Mouse (Mus musculus): ENCODE measurements around the gene Prkce. TPM values are rescaled to one million over a fixed set of nuclear protein-coding genes. Genes with fewer than 3 reads are reported as not detected.
"Not testable (repeated sequence)": the region's sequence is repeated elsewhere in the genome, so short reads cannot be mapped to it uniquely, and the experiment has no call there.

Gene Prkce
- polyA plus RNA-seq, 1 experiment = 21.8 TPM

GRCm38 (mm10) chr17:86463369-86463768 is 295.8 kb downstream of the Prkce start:
- DNase-seq (ENCODE audit: low read depth) = no peak
- TF ChIP-seq CTCF (IDR thresholded peaks at IDR 0.05; ENCODE audit: borderline replicate concordance, extremely low read depth, insufficient read depth, insufficient read length) (no peak), POLR2A (IDR thresholded peaks at IDR 0.05; ENCODE audit: borderline replicate concordance, extremely low read depth, insufficient read depth, insufficient read length, poor library complexity, severe bottlenecking) (no peak)

GRCm38 (mm10) chr17:86464197-86464596 is 296.6 kb downstream of the Prkce start:
- DNase-seq (ENCODE audit: low read depth) = no peak
- TF ChIP-seq CTCF (IDR thresholded peaks at IDR 0.05; ENCODE audit: borderline replicate concordance, extremely low read depth, insufficient read depth, insufficient read length) (no peak), POLR2A (IDR thresholded peaks at IDR 0.05; ENCODE audit: borderline replicate concordance, extremely low read depth, insufficient read depth, insufficient read length, poor library complexity, severe bottlenecking) (no peak)

- DNase-seq (ENCODE audit: low read depth) = peak; percentile 77
- TF ChIP-seq POLR2A (IDR thresholded peaks at IDR 0.05; ENCODE audit: borderline replicate concordance, extremely low read depth, insufficient read depth, insufficient read length, poor library complexity, severe bottlenecking) (no peak), CTCF (IDR thresholded peaks at IDR 0.05; ENCODE audit: borderline replicate concordance, extremely low read depth, insufficient read depth, insufficient read length) (no peak)
These were observed 297.2 kb downstream of the Prkce start for GRCm38 (mm10) chr17:86464689-86465363.

GRCm38 (mm10) chr17:86465865-86466264 is 298.3 kb downstream of the Prkce start:
- DNase-seq (ENCODE audit: low read depth) = peak; percentile 69
- TF ChIP-seq CTCF (IDR thresholded peaks at IDR 0.05; ENCODE audit: borderline replicate concordance, extremely low read depth, insufficient read depth, insufficient read length) = no peak
- no peak for TF ChIP-seq POLR2A (IDR thresholded peaks at IDR 0.05; ENCODE audit: borderline replicate concordance, extremely low read depth, insufficient read depth, insufficient read length, poor library complexity, severe bottlenecking)

- TF ChIP-seq POLR2A (IDR thresholded peaks at IDR 0.05; ENCODE audit: borderline replicate concordance, extremely low read depth, insufficient read depth, insufficient read length, poor library complexity, severe bottlenecking) (no peak), CTCF (IDR thresholded peaks at IDR 0.05; ENCODE audit: borderline replicate concordance, extremely low read depth, insufficient read depth, insufficient read length) (no peak)
- no peak for DNase-seq (ENCODE audit: low read depth)
These were observed 298.8 kb downstream of the Prkce start for GRCm38 (mm10) chr17:86466412-86466811.

GRCm38 (mm10) chr17:86466871-86467270 is 299.3 kb downstream of the Prkce start:
- DNase-seq (ENCODE audit: low read depth) = no peak
- no peak for TF ChIP-seq POLR2A (IDR thresholded peaks at IDR 0.05; ENCODE audit: borderline replicate concordance, extremely low read depth, insufficient read depth, insufficient read length, poor library complexity, severe bottlenecking)
- TF ChIP-seq CTCF (IDR thresholded peaks at IDR 0.05; ENCODE audit: borderline replicate concordance, extremely low read depth, insufficient read depth, insufficient read length) = no peak

GRCm38 (mm10) chr17:86467291-86467898 is 299.8 kb downstream of the Prkce start:
- TF ChIP-seq CTCF (IDR thresholded peaks at IDR 0.05; ENCODE audit: borderline replicate concordance, extremely low read depth, insufficient read depth, insufficient read length) (no peak), POLR2A (IDR thresholded peaks at IDR 0.05; ENCODE audit: borderline replicate concordance, extremely low read depth, insufficient read depth, insufficient read length, poor library complexity, severe bottlenecking) (no peak)
- no peak for DNase-seq (ENCODE audit: low read depth)

GRCm38 (mm10) chr17:86467967-86468366 is 300.4 kb downstream of the Prkce start:
- no peak for TF ChIP-seq CTCF (IDR thresholded peaks at IDR 0.05; ENCODE audit: borderline replicate concordance, extremely low read depth, insufficient read depth, insufficient read length)
- TF ChIP-seq POLR2A (IDR thresholded peaks at IDR 0.05; ENCODE audit: borderline replicate concordance, extremely low read depth, insufficient read depth, insufficient read length, poor library complexity, severe bottlenecking) = no peak
- no peak for DNase-seq (ENCODE audit: low read depth)

- TF ChIP-seq CTCF (IDR thresholded peaks at IDR 0.05; ENCODE audit: borderline replicate concordance, extremely low read depth, insufficient read depth, insufficient read length) (no peak), POLR2A (IDR thresholded peaks at IDR 0.05; ENCODE audit: borderline replicate concordance, extremely low read depth, insufficient read depth, insufficient read length, poor library complexity, severe bottlenecking) (no peak)
These were observed 302.6 kb downstream of the Prkce start for GRCm38 (mm10) chr17:86470160-86470559.

GRCm38 (mm10) chr17:86471684-86472083 is 304.1 kb downstream of the Prkce start:
- peak; percentile 67; the same call in 1 of the 2 replicates for TF ChIP-seq CTCF (IDR thresholded peaks at IDR 0.05; ENCODE audit: borderline replicate concordance, extremely low read depth, insufficient read depth, insufficient read length)
- TF ChIP-seq POLR2A (IDR thresholded peaks at IDR 0.05; ENCODE audit: borderline replicate concordance, extremely low read depth, insufficient read depth, insufficient read length, poor library complexity, severe bottlenecking) = no peak
- peak; percentile 63 for DNase-seq (ENCODE audit: low read depth)

More at GRCm38 (mm10) chr17:86470160-86470559, 302.6 kb downstream of the Prkce start:
- DNase-seq (ENCODE audit: low read depth) = no peak

- no peak for TF ChIP-seq CTCF (IDR thresholded peaks at IDR 0.05; ENCODE audit: borderline replicate concordance, extremely low read depth, insufficient read depth, insufficient read length)
- TF ChIP-seq POLR2A (IDR thresholded peaks at IDR 0.05; ENCODE audit: borderline replicate concordance, extremely low read depth, insufficient read depth, insufficient read length, poor library complexity, severe bottlenecking) = no peak
- DNase-seq (ENCODE audit: low read depth) = no peak
These were observed 309.1 kb downstream of the Prkce start for GRCm38 (mm10) chr17:86476674-86477073.

GRCm38 (mm10) chr17:86477401-86477800 is 309.8 kb downstream of the Prkce start:
- not testable (repeated sequence) for DNase-seq (ENCODE audit: low read depth)

All from brain, embryonic 14.5 days (tissue).